Mouse (Mus musculus) cerebral cortex, adult 2 months (tissue): ENCODE measurements around the gene Gm3383.

ENCODE experiments used
- WGBS: fragments of 180-500 bp; shearing (Covaris S2); methylation state at CpG from one replicate; pipeline ENCODE4 v1.1.7; 2018; 5-methylcytosine and 5-hydroxymethylcytosine counted together

The Gm3383 gene

DNA sequence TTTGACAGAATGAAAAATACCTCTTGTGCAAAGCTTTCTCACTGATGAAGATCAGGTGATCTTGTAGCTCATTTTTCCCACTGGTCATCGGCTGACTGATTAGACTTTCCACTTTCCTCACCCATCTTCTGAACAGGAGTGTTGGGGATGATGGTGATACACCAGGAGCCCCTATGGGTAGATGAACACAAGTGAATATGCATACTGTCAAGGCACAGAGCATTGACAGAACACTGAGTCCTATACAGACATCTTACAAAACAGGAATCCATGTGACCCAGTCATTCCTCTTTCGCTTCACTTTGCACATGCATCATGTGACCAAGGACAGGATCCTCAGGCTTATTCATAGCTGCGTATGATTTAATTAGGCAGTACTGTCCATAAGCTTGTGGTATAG is at the start of gene Gm3383:
Gene Gm3383, minus strand, starts transcription at position 101 of the 400 bp plus-strand sequence.
- no CpG with 5 or more reads among the region's 3 CpGs for WGBS

- WGBS: 94% methylated on average over 3 of the region's 3 CpGs
Observed at GRCm38 (mm10) chr14:5855911-5856310, 48.1 kb upstream of the Gm3383 start.

DNA sequence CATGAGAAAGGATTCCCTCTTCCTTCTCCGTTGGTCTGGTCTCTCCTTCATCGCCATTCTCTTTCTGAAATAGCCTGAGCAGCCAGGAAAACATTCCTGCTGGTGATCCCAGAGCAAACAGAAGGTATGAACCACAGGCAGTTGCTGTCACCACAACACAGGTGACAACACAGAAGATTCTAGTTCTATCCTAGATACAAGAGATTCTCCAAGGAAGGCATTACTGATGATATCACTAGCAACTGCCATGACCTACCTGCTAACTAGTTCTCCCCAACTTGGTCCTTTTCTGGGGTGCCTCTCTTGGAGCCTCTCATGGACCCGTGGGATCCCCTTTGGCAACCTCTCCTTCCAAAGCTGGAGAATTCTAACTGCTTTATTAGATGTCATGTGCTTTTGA is 22.4 kb upstream of the Gm3383 start, which contains the start of gene Gm3424:
Gene Gm3424, minus strand, starts transcription at position 101 of the 400 bp plus-strand sequence.
- WGBS: no CpG with 5 or more reads among the region's 3 CpGs

- no CpG with 5 or more reads among the region's 47 CpGs for WGBS
Observed at GRCm38 (mm10) chr14:5812699-5813356, 5.0 kb upstream of the Gm3383 start.

DNA sequence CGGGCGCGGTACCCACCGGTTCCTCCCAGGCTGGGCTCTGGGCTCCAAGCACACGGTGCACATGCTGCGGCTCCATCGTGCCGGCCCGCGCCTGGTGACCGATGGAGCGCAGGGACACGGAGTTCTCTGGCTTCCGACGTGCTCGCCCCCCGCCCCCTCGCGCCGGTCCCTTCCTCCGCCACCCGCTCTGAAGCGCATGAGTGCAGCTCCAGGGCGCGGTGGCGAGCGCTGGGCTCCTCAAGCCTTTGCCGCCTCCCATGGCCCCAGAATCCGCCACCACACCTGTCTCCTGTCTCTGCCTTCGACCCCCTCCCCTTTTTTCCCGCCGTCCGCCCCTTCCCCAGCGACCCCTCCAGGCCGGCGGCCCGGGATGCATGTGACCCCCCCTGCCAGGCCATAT is 66.3 kb downstream of the Gm3383 start, which contains the start of gene Gm3373:
Gene Gm3373, minus strand, starts transcription at position 101 of the 400 bp plus-strand sequence.
- no CpG with 5 or more reads among the region's 37 CpGs for WGBS

GRCm38 (mm10) chr14:5687357-5687756 is 120.4 kb downstream of the Gm3383 start, which contains the start of gene Gm9603:
TSS of gene Gm9603 (minus strand) at chr14:5687457.
- no CpG with 5 or more reads among the region's 2 CpGs for WGBS

GRCm38 (mm10) chr14:5632928-5633327 is 174.9 kb downstream of the Gm3383 start, which contains the start of gene Gm8265:
TSS of gene Gm8265 (minus strand) at chr14:5633028.
- no CpG with 5 or more reads among the region's 1 CpGs for WGBS
